28 mouse cellular contexts compared by ENCODE assay signal in genomic region chr17:43899405-43900092, GRCm38 (mm10).
DNase-seq lines count a peak whose midpoint lies in the region; ATAC-seq and TF ChIP-seq lines count a peak whose summit lies in the region.
"Had no signal": no experiment of that assay in that cellular context is flagged by ENCODE, and none has a peak within 500 bp of the region (broad histone marks: within the 10 kb centered on the region; RNA-seq: fewer than 3 reads in every experiment).

No protein-coding gene starts in this region.

- H3K27ac ChIP-seq in liver, postnatal 0 days (ENCODE audit: low read depth): no peak overlapping the region
- no peak overlapping the region for H3K27ac ChIP-seq in layer of hippocampus, adult 2 months
- H3K27ac ChIP-seq: embryonic facial prominence, embryonic 15.5 days; heart, embryonic 10.5 days; hindbrain, embryonic 10.5 days; intestine, embryonic 15.5 days; limb, embryonic 15.5 days; liver, embryonic 15.5 days; macrophage; midbrain, embryonic 15.5 days; neural tube, embryonic 13.5 days had no signal

- H3K9me3 ChIP-seq in liver, postnatal 0 days (ENCODE audit: low read length): no peaks in the 10 kb centered on the region
- H3K9me3 ChIP-seq: embryonic facial prominence, embryonic 15.5 days; heart, embryonic 10.5 days; hindbrain, embryonic 10.5 days; intestine, embryonic 15.5 days; limb, embryonic 15.5 days; liver, embryonic 15.5 days; midbrain, embryonic 15.5 days; neural tube, embryonic 13.5 days had no signal

- no peak for DNase-seq in liver, postnatal 0 days
- DNase-seq in liver (no peak), NIH3T3 (ENCODE audit: low read depth) (peak; percentile 49)
- DNase-seq in lung, postnatal 25 days (ENCODE audit: low spot score): peak; percentile 4
- DNase-seq in layer of hippocampus, adult 9-10 months (ENCODE audit: low spot score): no peak
- DNase-seq in layer of hippocampus, adult 2 months (ENCODE audit: low spot score in 2 of 2): no peak
- no peak for DNase-seq in left cerebral cortex, postnatal 14 days (ENCODE audit: low spot score in 2 of 2)
- DNase-seq: cerebellum, adult 18-20 months; cerebellum, postnatal 14 days; embryo, embryonic 11 days; kidney, adult 9 months; kidney, postnatal 25 days; layer of hippocampus, adult 9-11 months; left cerebral cortex, postnatal 4 days; right cerebral cortex, adult 18-20 months; thymus, postnatal 14 days had no signal

- intact Hi-C loops in left cerebral cortex, postnatal 14 days (cut with DNase I): no loop called here

- no peaks in the 10 kb centered on the region for H3K4me1 ChIP-seq in liver, postnatal 0 days (ENCODE audit: insufficient read depth)
- H3K4me1 ChIP-seq: hindbrain, embryonic 10.5 days; limb, embryonic 15.5 days had no signal

- H3K36me3 ChIP-seq in liver, postnatal 0 days (replicated peaks; ENCODE audit: insufficient read depth, low read length): no peaks in the 10 kb centered on the region
- H3K36me3 ChIP-seq: embryonic facial prominence, embryonic 15.5 days; heart, embryonic 10.5 days; hindbrain, embryonic 10.5 days; intestine, embryonic 15.5 days; limb, embryonic 15.5 days; liver, embryonic 15.5 days; midbrain, embryonic 15.5 days; neural tube, embryonic 13.5 days had no signal

- 69% methylated on average over 4 of the region's 4 CpGs for WGBS in liver, postnatal 0 days (ENCODE audit: insufficient replicate concordance)

- peak; percentile 84 for ATAC-seq in liver, postnatal 0 days
- ATAC-seq in common myeloid progenitor, adult 5-6 weeks (replicated peaks; ENCODE audit: low read depth, poor library complexity, severe bottlenecking): 0 out of 2 replicates have a peak, but pooled peaks have one; percentile 1
- ATAC-seq: forebrain, embryonic 14.5 days; hindbrain, embryonic 16.5 days; intestine, embryonic 15.5 days; midbrain, embryonic 15.5 days had no signal

- H3K4me2 ChIP-seq in liver, postnatal 0 days (ENCODE audit: low read depth, low read length): no peak overlapping the region
- H3K4me2 ChIP-seq: embryonic facial prominence, embryonic 15.5 days; intestine, embryonic 15.5 days; limb, embryonic 15.5 days; liver, embryonic 15.5 days; midbrain, embryonic 15.5 days; neural tube, embryonic 13.5 days had no signal

- H3K9ac ChIP-seq in liver, postnatal 0 days (replicated peaks): no peak overlapping the region
- H3K9ac ChIP-seq: embryonic facial prominence, embryonic 15.5 days; intestine, embryonic 15.5 days; limb, embryonic 15.5 days; liver, embryonic 15.5 days; midbrain, embryonic 15.5 days; neural tube, embryonic 13.5 days had no signal

- no peak for TF ChIP-seq EP300 in liver, postnatal 0 days (IDR thresholded peaks at IDR 0.05; ENCODE audit: low read depth)

- no peak overlapping the region for H3K4me3 ChIP-seq in liver, postnatal 0 days (ENCODE audit: low read depth, low read length)
- H3K4me3 ChIP-seq in layer of hippocampus, adult 2 months: no peak overlapping the region
- H3K4me3 ChIP-seq: embryonic facial prominence, embryonic 15.5 days; heart, embryonic 10.5 days; hindbrain, embryonic 10.5 days; intestine, embryonic 15.5 days; limb, embryonic 15.5 days; liver, embryonic 15.5 days; midbrain, embryonic 15.5 days; neural tube, embryonic 13.5 days had no signal

- no peaks in the 10 kb centered on the region for H3K27me3 ChIP-seq in liver, postnatal 0 days (ENCODE audit: insufficient read depth, low read length)
- H3K27me3 ChIP-seq: embryonic facial prominence, embryonic 15.5 days; intestine, embryonic 15.5 days; limb, embryonic 15.5 days; liver, embryonic 15.5 days; midbrain, embryonic 15.5 days; neural tube, embryonic 13.5 days had no signal

- TF ChIP-seq CTCF in liver, postnatal 0 days (IDR thresholded peaks at IDR 0.05; ENCODE audit: low read depth): no peak
- TF ChIP-seq CTCF in layer of hippocampus, adult 2 months (conservative IDR thresholded peaks at IDR 0.05): no peak

Comparison
In these comparisons a context has a peak if more than half of its experiments do, and no peak if none do; other contexts are left out.
1. DNase-seq: peak in NIH3T3 (single experiment) and lung, postnatal 25 days (single experiment); none in liver, postnatal 0 days (single experiment), liver (single experiment), layer of hippocampus, adult 9-10 months (single experiment), layer of hippocampus, adult 2 months (0 of 2) and left cerebral cortex, postnatal 14 days (0 of 2).